Mouse (Mus musculus) kidney, postnatal 25 days (tissue): ENCODE results near the gene Hamp.

Source experiments
- DNase-seq, 2 experiments: peaks; one replicate each; pipeline ENCODE4 v3.0.0; 2021; ENCODE audit warnings: mixed read lengths in 2 of 2

The Hamp gene

GRCm38 (mm10) chr7:30943909-30944635 is at the start of gene Hamp:
TSS of gene Hamp (minus strand) at chr7:30944032.
- no peak for DNase-seq

GRCm38 (mm10) chr7:30992148-30992547 is 48.3 kb upstream of the Hamp start:
- no peak for DNase-seq

- no peak for DNase-seq
These were observed 44.8 kb upstream of the Hamp start for GRCm38 (mm10) chr7:30988519-30989162.

GRCm38 (mm10) chr7:30985357-30985756 is 41.5 kb upstream of the Hamp start:
- no peak for DNase-seq

- no peak for DNase-seq
These were observed 37.9 kb upstream of the Hamp start for GRCm38 (mm10) chr7:30981703-30982102.

- DNase-seq, result peak; percentile 91 to 94
These were observed 29.9 kb upstream of the Hamp start, which contains the start of gene Fam187b for GRCm38 (mm10) chr7:30973501-30974289. TSS of gene Fam187b (plus strand) at chr7:30973790.

GRCm38 (mm10) chr7:30973251-30973500 is 29.3 kb upstream of the Hamp start, which contains the start of gene Lsr:
TSS of gene Lsr (minus strand) at chr7:30973464.
- peak in 1 of 2 experiments; percentile 92 for DNase-seq

- DNase-seq, result no peak
These were observed 28.8 kb upstream of the Hamp start for GRCm38 (mm10) chr7:30972426-30973250.

- DNase-seq, result no peak
These were observed 28.1 kb upstream of the Hamp start for GRCm38 (mm10) chr7:30971901-30972300.

GRCm38 (mm10) chr7:30969174-30969573 is 25.3 kb upstream of the Hamp start:
- no peak for DNase-seq

- no peak for DNase-seq
These were observed 24.8 kb upstream of the Hamp start for GRCm38 (mm10) chr7:30968611-30969010.

- DNase-seq, result no peak
These were observed 22.8 kb upstream of the Hamp start for GRCm38 (mm10) chr7:30966657-30967056.

- peak in 1 of 2 experiments; percentile 39 for DNase-seq
These were observed 21.8 kb upstream of the Hamp start for GRCm38 (mm10) chr7:30965677-30966076.

GRCm38 (mm10) chr7:30964366-30964765 is 20.5 kb upstream of the Hamp start:
- peak in 1 of 2 experiments; percentile 54 for DNase-seq

- no peak for DNase-seq
These were observed 19.0 kb upstream of the Hamp start for GRCm38 (mm10) chr7:30962862-30963261.

GRCm38 (mm10) chr7:30959786-30960349 is 16.0 kb upstream of the Hamp start:
- DNase-seq, result peak in 1 of 2 experiments; percentile 30

GRCm38 (mm10) chr7:30958866-30959487 is 15.1 kb upstream of the Hamp start:
- peak in 1 of 2 experiments; percentile 37 for DNase-seq

- peak in 1 of 2 experiments; percentile 49 for DNase-seq
These were observed 14.5 kb upstream of the Hamp start for GRCm38 (mm10) chr7:30958109-30958865.

- peak; percentile 89 to 95 for DNase-seq
These were observed 13.5 kb upstream of the Hamp start for GRCm38 (mm10) chr7:30957367-30957783.

GRCm38 (mm10) chr7:30956756-30957366 is 13.0 kb upstream of the Hamp start, which contains the start of gene Usf2:
TSS of gene Usf2 (minus strand) at chr7:30956803.
- DNase-seq, result peak; percentile 82 to 95
